Mouse (Mus musculus) adrenal gland, adult (tissue): Measurements from ENCODE around the gene Ccrl2.

Experiments used
- DNase-seq, 2 experiments: peaks; one replicate each; pipeline ENCODE4 v3.0.0; 2022 to 2023; ENCODE audit warnings: low spot score in 1 of 2; ENCODE audit not compliant: inconsistent age in 2 of 2

The Ccrl2 gene

GRCm38 (mm10) chr9:111062840-111063239 is 5.5 kb upstream of the Ccrl2 start:
- no peak for DNase-seq

GRCm38 (mm10) chr9:111058943-111059556 is 1.7 kb upstream of the Ccrl2 start:
- no peak for DNase-seq

- peak in 1 of 2 experiments; percentile 48 for DNase-seq
Observed at GRCm38 (mm10) chr9:111057544-111058370, 438 bp upstream of the Ccrl2 start.

- DNase-seq = no peak
Observed at GRCm38 (mm10) chr9:111056519-111056797, 861 bp downstream of the Ccrl2 start.

GRCm38 (mm10) chr9:111055800-111056518 is 1.4 kb downstream of the Ccrl2 start:
- no peak for DNase-seq

- no peak for DNase-seq
Observed at GRCm38 (mm10) chr9:111054923-111055322, 2.4 kb downstream of the Ccrl2 start.

- no peak for DNase-seq
Observed at GRCm38 (mm10) chr9:111048452-111048851, 8.9 kb downstream of the Ccrl2 start.

- DNase-seq = no peak
Observed at GRCm38 (mm10) chr9:111047266-111047665, 10.1 kb downstream of the Ccrl2 start.

GRCm38 (mm10) chr9:111046222-111046621 is 11.1 kb downstream of the Ccrl2 start:
- no peak for DNase-seq

- peak; percentile 38 to 74 for DNase-seq
Observed at GRCm38 (mm10) chr9:111042266-111042665, 15.1 kb downstream of the Ccrl2 start.

GRCm38 (mm10) chr9:111039966-111040365 is 17.4 kb downstream of the Ccrl2 start:
- DNase-seq = peak; percentile 50 to 74

GRCm38 (mm10) chr9:111033717-111034116 is 23.6 kb downstream of the Ccrl2 start:
- DNase-seq = no peak

- DNase-seq = no peak
Observed at GRCm38 (mm10) chr9:111026791-111027190, 30.5 kb downstream of the Ccrl2 start.

- no peak for DNase-seq
Observed at GRCm38 (mm10) chr9:111019022-111019421, 38.3 kb downstream of the Ccrl2 start, which contains the start of gene Ltf. TSS of gene Ltf (plus strand) at chr9:111019271.

GRCm38 (mm10) chr9:111015658-111016057 is 41.7 kb downstream of the Ccrl2 start:
- DNase-seq = no peak

- DNase-seq = peak; percentile 35 to 65
Observed at GRCm38 (mm10) chr9:111012041-111012440, 45.3 kb downstream of the Ccrl2 start.

GRCm38 (mm10) chr9:111011550-111011949 is 45.8 kb downstream of the Ccrl2 start:
- peak; percentile 52 to 68 for DNase-seq

- no peak for DNase-seq
Observed at GRCm38 (mm10) chr9:111009763-111010162, 47.6 kb downstream of the Ccrl2 start.

- DNase-seq = no peak
Observed at GRCm38 (mm10) chr9:111006544-111006943, 50.8 kb downstream of the Ccrl2 start.
